Mouse (Mus musculus) CH12.LX (cell line): ENCODE measurements at regions not wholly inside any gene's neighbourhood (a gene's known extent, or its start where the extent isn't known, plus 50 kb on each side); places are given as distances from the start of the nearest gene placed in this dataset.

Source experiments
- DNase-seq: peaks from one replicate; pipeline ENCODE4 v3.0.0-alpha.2; 2013; ENCODE audit errors: extremely low read depth
- H3K27ac ChIP-seq: 2 replicates; pipeline ENCODE4 v1.5.1; 2012; ENCODE audit warnings: low read depth, mild to moderate bottlenecking, control low read depth, moderate library complexity; ENCODE audit not compliant: insufficient read depth
- H3K27me3 ChIP-seq: replicated peaks from 2 replicates; pipeline ENCODE3; 2012; ENCODE audit warnings: inconsistent platforms
- H3K36me3 ChIP-seq, 2 experiments: replicated peaks in 1 of 2; 2 replicates each; pipeline versions ENCODE3 to v1.6.1; 2012; ENCODE audit warnings: inconsistent platforms in 1 of 2, low read length in 1 of 2, mild to moderate bottlenecking in 1 of 2, mixed read lengths in 1 of 2, moderate library complexity in 1 of 2; ENCODE audit not compliant: control insufficient read depth in 1 of 2, insufficient read depth in 1 of 2
- H3K4me1 ChIP-seq, 2 experiments: 2 replicates each; pipeline ENCODE4 v1.6.1; 2012; ENCODE audit warnings: inconsistent platforms in 1 of 2, moderate library complexity in 1 of 2; ENCODE audit not compliant: insufficient read depth in 2 of 2, control insufficient read depth in 1 of 2
- H3K4me2 ChIP-seq: 2 replicates; pipeline ENCODE4 v1.6.1; 2012; ENCODE audit warnings: low read depth, mild to moderate bottlenecking, control low read depth; ENCODE audit not compliant: poor library complexity, insufficient read depth, severe bottlenecking
- H3K4me3 ChIP-seq, 3 experiments: fragments of 150-350 bp in 1 of 3; sonication (generic) in 1 of 3; replicated peaks in 1 of 3; 2 replicates each; pipeline versions ENCODE3 to v1.5.1; 2011 to 2012; ENCODE audit warnings: low read depth in 2 of 3, low read length in 2 of 3, mild to moderate bottlenecking in 2 of 3, moderate library complexity in 2 of 3, control low read depth in 1 of 3, improper control_type of control experiment in 1 of 3, inconsistent platforms in 1 of 3, mixed read lengths in 1 of 3; ENCODE audit not compliant: poor library complexity in 1 of 3
- H3K79me2 ChIP-seq: replicated peaks from 2 replicates; pipeline ENCODE4 v1.6.1; 2012; ENCODE audit warnings: mild to moderate bottlenecking, moderate library complexity; ENCODE audit not compliant: control insufficient read depth, poor library complexity, insufficient read depth, severe bottlenecking; ENCODE audit errors: extremely low read depth
- H3K9ac ChIP-seq: 2 replicates; pipeline ENCODE4 v1.6.1; 2012; ENCODE audit warnings: low read depth, mild to moderate bottlenecking, control low read depth, moderate library complexity; ENCODE audit not compliant: insufficient read depth
- H3K9me3 ChIP-seq: replicated peaks from 2 replicates; pipeline ENCODE3; 2012; ENCODE audit warnings: low read length, inconsistent platforms, mixed read lengths
- BHLHE40 ChIP-seq: IDR thresholded peaks from 2 replicates; pipeline ENCODE4 v1.6.1; 2011; ENCODE audit warnings: mild to moderate bottlenecking, low read depth, low read length, improper control_type of control experiment
- CHD1 ChIP-seq: IDR thresholded peaks from 2 replicates; pipeline ENCODE4 v1.6.1; 2012; ENCODE audit warnings: low read depth, low read length, improper control_type of control experiment, inconsistent platforms
- ELF1 ChIP-seq: IDR thresholded peaks from 2 replicates; pipeline ENCODE4 v1.6.1; 2014; ENCODE audit warnings: low read depth, mild to moderate bottlenecking, inconsistent platforms, low read length, improper control_type of control experiment
- IRF4 ChIP-seq: IDR thresholded peaks from 2 replicates; pipeline ENCODE4 v1.6.1; 2014; ENCODE audit warnings: low read depth, mild to moderate bottlenecking, inconsistent platforms, low read length, improper control_type of control experiment
- JUND ChIP-seq: conservative IDR thresholded peaks from 2 replicates; pipeline ENCODE4 v1.6.1; 2011; ENCODE audit warnings: low read depth, low read length, improper control_type of control experiment
- KAT2A ChIP-seq: IDR thresholded peaks from 2 replicates; pipeline ENCODE4 v1.6.1; 2012; ENCODE audit warnings: low read length, improper control_type of control experiment, inconsistent platforms; ENCODE audit not compliant: insufficient replicate concordance
- MAFK ChIP-seq: IDR thresholded peaks from 2 replicates; pipeline ENCODE4 v1.6.1; 2011; ENCODE audit warnings: low read length, improper control_type of control experiment; ENCODE audit not compliant: insufficient replicate concordance
- MAX ChIP-seq: IDR thresholded peaks from 2 replicates; pipeline ENCODE4 v1.6.1; 2011; ENCODE audit warnings: low read length, improper control_type of control experiment
- MAZ ChIP-seq: IDR thresholded peaks from 2 replicates; pipeline ENCODE4 v1.6.1; 2012; ENCODE audit warnings: low read depth, mild to moderate bottlenecking, inconsistent platforms, low read length, improper control_type of control experiment, moderate library complexity
- NRF1 ChIP-seq: IDR thresholded peaks from 2 replicates; pipeline ENCODE4 v1.6.1; 2014; ENCODE audit warnings: low read depth, mild to moderate bottlenecking, inconsistent platforms, low read length, improper control_type of control experiment, moderate library complexity
- POLR2A ChIP-seq: IDR thresholded peaks from 2 replicates; pipeline ENCODE4 v1.6.1; 2011; ENCODE audit warnings: low read depth, mild to moderate bottlenecking, improper control_type of control experiment, low read length
- POLR2AphosphoS2 ChIP-seq: IDR thresholded peaks from 2 replicates; pipeline ENCODE4 v1.6.1; 2011; ENCODE audit warnings: low read depth, low read length, improper control_type of control experiment
- TBP ChIP-seq: conservative IDR thresholded peaks from 2 replicates; pipeline ENCODE4 v1.6.1; 2011; ENCODE audit warnings: low read depth, low read length, improper control_type of control experiment
- TCF12 ChIP-seq: IDR thresholded peaks from 2 replicates; pipeline ENCODE4 v1.6.1; 2014; ENCODE audit warnings: low read depth, mild to moderate bottlenecking, inconsistent platforms, low read length, improper control_type of control experiment
- UBTF ChIP-seq: IDR thresholded peaks from 2 replicates; pipeline ENCODE4 v1.6.1; 2012; ENCODE audit warnings: low read depth, mild to moderate bottlenecking, inconsistent platforms, low read length, improper control_type of control experiment, moderate library complexity
- USF1 ChIP-seq: IDR thresholded peaks from 2 replicates; pipeline ENCODE4 v1.6.1; 2014; ENCODE audit warnings: low read depth, mild to moderate bottlenecking, inconsistent platforms, low read length, improper control_type of control experiment
- USF2 ChIP-seq: conservative IDR thresholded peaks from 2 replicates; pipeline ENCODE4 v1.6.1; 2011; ENCODE audit warnings: low read depth, low read length, improper control_type of control experiment
- ZMIZ1 ChIP-seq: IDR thresholded peaks from 2 replicates; pipeline ENCODE4 v1.6.1; 2012; ENCODE audit warnings: low read depth, mild to moderate bottlenecking, inconsistent platforms, low read length, improper control_type of control experiment
- dilution Hi-C: fragments of 300-500 bp; cut with MboI; formaldehyde crosslinking; loops from 2 replicates; pipeline ENCODE4 v1.14.3; 2020; ENCODE audit warnings: low sequenced_read_pairs; ENCODE audit not compliant: extremely low pct_unique_long_range_greater_than_20kb, extremely low pct_ligation_motif_present
- in situ Hi-C: fragments of 300-500 bp; cut with MboI; formaldehyde crosslinking; loops from 3 replicates; pipeline ENCODE4 v1.14.3; 2019; ENCODE audit warnings: low sequenced_read_pairs, low pct_ligation_motif_present, low pct_unique_long_range_greater_than_20kb, mixed read lengths

- no peaks in the 10 kb centered on the region for H3K79me2 ChIP-seq
- no peak for DNase-seq
- no peak overlapping the region for H3K4me3 ChIP-seq
- H3K27me3 ChIP-seq: no peaks in the 10 kb centered on the region
- H3K4me2 ChIP-seq: no peak overlapping the region
- H3K27ac ChIP-seq: no peak overlapping the region
- in situ Hi-C loops: no loop called here
- H3K9ac ChIP-seq: no peak overlapping the region
- dilution Hi-C loops: no loop called here
- H3K9me3 ChIP-seq: no peaks in the 10 kb centered on the region
- TF ChIP-seq ZMIZ1: no peak
- no peak for TF ChIP-seq NRF1
- no peak for TF ChIP-seq USF2
- no peak for TF ChIP-seq MAZ
- TF ChIP-seq CHD1: no peak
- TF ChIP-seq MAX: no peak
- TF ChIP-seq JUND: no peak
- H3K4me1 ChIP-seq: no peaks in the 10 kb centered on the region
- no peaks in the 10 kb centered on the region for H3K36me3 ChIP-seq
Measured at GRCm38 (mm10) chr3:23216754-23217153, 1140.3 kb downstream of the Tbl1xr1 start.

- no peak overlapping the region for H3K4me3 ChIP-seq
- no peaks in the 10 kb centered on the region for H3K79me2 ChIP-seq
- H3K4me1 ChIP-seq: no peaks in the 10 kb centered on the region
- in situ Hi-C loops: no loop called here
- no peak overlapping the region for H3K4me2 ChIP-seq
- no peak for DNase-seq
- no peaks in the 10 kb centered on the region for H3K27me3 ChIP-seq
- no peak overlapping the region for H3K27ac ChIP-seq
- H3K9ac ChIP-seq: no peak overlapping the region
- H3K9me3 ChIP-seq: no peaks in the 10 kb centered on the region
- dilution Hi-C loops: no loop called here
- no peaks in the 10 kb centered on the region for H3K36me3 ChIP-seq
- TF ChIP-seq IRF4: no peak
- no peak for TF ChIP-seq USF1
- TF ChIP-seq UBTF: no peak
- no peak for TF ChIP-seq TBP
- no peak for TF ChIP-seq KAT2A
- no peak for TF ChIP-seq POLR2AphosphoS2
- no peak for TF ChIP-seq BHLHE40
- no peak for TF ChIP-seq TCF12
- TF ChIP-seq MAFK: no peak
- TF ChIP-seq ELF1: no peak
- TF ChIP-seq NRF1: no peak
- no peak for TF ChIP-seq POLR2A
Measured at GRCm38 (mm10) chr3:23248291-23248690, 1171.8 kb downstream of the Tbl1xr1 start.
